Mouse (Mus musculus) liver, embryonic 13.5 days (tissue): ENCODE results near the gene Brd1. TPM values are rescaled to one million over a fixed set of nuclear protein-coding genes. Genes with fewer than 3 reads are reported as not detected.

Experiments used
- ATAC-seq: fragments of 200-750 bp; cut with Nextera tagmentation; 2 replicates; pipeline ENCODE4 v1.8.0; 2017; ENCODE audit warnings: low read depth, mild to moderate bottlenecking, moderate number of reproducible peaks, moderate library complexity
- DNase-seq: peaks from one replicate; pipeline ENCODE4 v3.0.0; 2022
- H3K27ac ChIP-seq: fragments of 300-500 bp; sonication (generic); 2 replicates; pipeline ENCODE4 v1.5.1; 2015; ENCODE audit warnings: moderate library complexity, mild to moderate bottlenecking, inconsistent platforms
- H3K27me3 ChIP-seq: fragments of 300-500 bp; sonication (generic); 2 replicates; pipeline ENCODE4 v1.6.1; 2015; ENCODE audit warnings: mild to moderate bottlenecking, inconsistent platforms
- H3K36me3 ChIP-seq: fragments of 300-500 bp; sonication (generic); 2 replicates; pipeline ENCODE4 v1.6.1; 2015; ENCODE audit warnings: mild to moderate bottlenecking, inconsistent platforms
- H3K4me1 ChIP-seq: fragments of 300-500 bp; sonication (generic); replicated peaks from 2 replicates; pipeline ENCODE4 v1.6.1; 2015; ENCODE audit warnings: inconsistent platforms
- H3K4me2 ChIP-seq: fragments of 300-500 bp; sonication (generic); 2 replicates; pipeline ENCODE4 v1.6.1; 2015; ENCODE audit warnings: inconsistent platforms, mild to moderate bottlenecking, moderate library complexity
- H3K4me3 ChIP-seq: fragments of 300-500 bp; sonication (generic); replicated peaks from 2 replicates; pipeline ENCODE4 v1.5.1; 2015; ENCODE audit warnings: mild to moderate bottlenecking, inconsistent platforms
- H3K9ac ChIP-seq: fragments of 300-500 bp; sonication (generic); 2 replicates; pipeline ENCODE4 v1.6.1; 2015; ENCODE audit warnings: mild to moderate bottlenecking, inconsistent platforms
- H3K9me3 ChIP-seq: fragments of 300-500 bp; sonication (generic); replicated peaks from 2 replicates; pipeline ENCODE4 v1.6.1; 2016; ENCODE audit warnings: inconsistent platforms
- WGBS: fragments of 180-500 bp; shearing (Covaris S2); methylation state at CpG from one replicate; pipeline ENCODE4 v1.1.7; 2015; ENCODE audit not compliant: insufficient replicate concordance; 5-methylcytosine and 5-hydroxymethylcytosine counted together
- polyA plus RNA-seq: library from polyadenylated mRNA; unstranded; fragments of >200 nt; fragmentation: Nextera tagmentation; extraction: Ambion mirVana; gene quantifications from 2 replicates; pipeline ENCODE4 v1.2.1, GENCODE M21; 2015

Brd1 gene
- polyA plus RNA-seq, 1 experiment from 2014 or later, result 6.0 TPM

DNA sequence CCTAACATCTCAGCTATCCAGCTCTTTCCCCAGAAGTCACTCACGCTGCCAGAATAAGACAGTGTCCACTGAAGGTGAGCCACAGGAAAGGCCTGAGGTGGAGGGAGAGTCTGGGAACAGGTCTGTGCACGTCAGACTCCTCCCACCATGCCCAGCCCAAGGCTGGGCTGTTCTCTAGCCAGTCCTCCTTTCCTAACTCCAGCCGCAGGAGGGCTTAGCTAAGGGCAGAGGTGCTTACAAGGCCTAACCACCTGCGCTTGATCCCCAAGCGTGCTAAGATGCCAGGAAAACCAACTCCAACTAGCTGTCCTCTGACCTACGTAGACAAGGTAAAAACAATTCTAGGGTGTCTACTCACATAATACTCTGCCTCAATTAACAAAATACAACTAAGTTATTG is 27.7 kb downstream of the Brd1 start:
- Histone ChIP-seq H3K4me1 (no peaks in the 10 kb centered on the region), H3K27ac (no peak overlapping the region), H3K9me3 (no peaks in the 10 kb centered on the region), H3K27me3 (no peaks in the 10 kb centered on the region), H3K4me3 (no peak overlapping the region), H3K36me3 (peaks cover 99% of the 10 kb centered on the region), H3K4me2 (no peak overlapping the region), H3K9ac (no peak overlapping the region)
- 84% methylated on average over 6 of the region's 6 CpGs for WGBS
- DNase-seq (no peak), ATAC-seq (no peak)

- DNase-seq, result no peak
- WGBS, result 48% methylated on average over 1 of the region's 1 CpGs
- no peak overlapping the region for H3K4me3 ChIP-seq
- peaks cover 99% of the 10 kb centered on the region for H3K36me3 ChIP-seq
- no peaks in the 10 kb centered on the region for H3K4me1 ChIP-seq
- no peak overlapping the region for H3K4me2 ChIP-seq
- ATAC-seq, result no peak
- H3K9me3 ChIP-seq, result no peaks in the 10 kb centered on the region
- H3K27ac ChIP-seq, result no peak overlapping the region
- H3K27me3 ChIP-seq, result no peaks in the 10 kb centered on the region
- no peak overlapping the region for H3K9ac ChIP-seq
Measured at GRCm38 (mm10) chr15:88704284-88704683, 29.7 kb downstream of the Brd1 start.

DNA sequence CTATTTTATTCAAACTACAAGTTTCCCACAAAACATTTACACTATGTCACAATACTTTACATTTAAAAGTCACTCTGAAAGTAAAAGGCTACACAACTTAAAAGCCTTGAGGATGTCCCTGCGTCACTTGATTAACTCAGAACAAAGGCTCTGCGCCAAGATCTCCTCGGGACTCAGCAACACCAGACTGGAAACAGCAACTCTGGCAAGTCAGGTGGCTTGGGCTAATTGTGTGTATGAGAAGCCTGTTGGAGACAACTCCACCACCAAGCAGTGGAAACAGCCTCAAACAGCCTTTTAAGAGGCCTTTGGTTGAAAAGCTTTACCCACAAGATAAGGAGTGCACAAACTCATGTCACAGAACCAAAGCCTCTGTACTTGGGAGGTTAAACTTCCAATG is 31.5 kb downstream of the Brd1 start:
- H3K9me3 ChIP-seq, result no peaks in the 10 kb centered on the region
- ATAC-seq, result no peak
- no peak overlapping the region for H3K4me2 ChIP-seq
- no peak overlapping the region for H3K4me3 ChIP-seq
- H3K9ac ChIP-seq, result no peak overlapping the region
- no peak overlapping the region for H3K27ac ChIP-seq
- DNase-seq, result no peak
- no peaks in the 10 kb centered on the region for H3K27me3 ChIP-seq
- no peaks in the 10 kb centered on the region for H3K4me1 ChIP-seq
- peaks cover 98% of the 10 kb centered on the region for H3K36me3 ChIP-seq
- 85% methylated on average over 3 of the region's 3 CpGs for WGBS

DNA sequence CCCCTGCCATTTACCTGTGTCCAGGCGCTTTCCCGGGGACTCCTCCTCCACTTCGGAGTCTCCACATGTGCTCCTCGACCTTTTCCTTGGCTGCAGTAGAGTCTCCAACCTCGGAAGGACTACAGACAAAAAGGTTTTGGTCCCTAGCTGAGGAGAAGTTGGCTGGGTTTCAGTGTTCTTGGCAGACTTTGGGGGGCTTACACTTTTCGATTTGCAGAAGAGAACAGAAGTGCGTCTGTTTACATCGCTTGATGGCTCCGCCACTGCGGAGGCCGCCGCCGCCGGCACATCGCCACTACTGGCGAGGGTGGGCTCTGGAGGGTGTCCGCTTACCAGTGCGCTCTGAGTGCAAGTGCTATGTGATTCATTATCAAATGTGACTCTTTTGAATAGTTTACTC is 33.3 kb downstream of the Brd1 start:
- H3K27ac ChIP-seq, result no peak overlapping the region
- no peak overlapping the region for H3K9ac ChIP-seq
- H3K4me3 ChIP-seq, result no peak overlapping the region
- no peak for DNase-seq
- ATAC-seq, result no peak
- 86% methylated on average over 18 of the region's 18 CpGs for WGBS
- no peaks in the 10 kb centered on the region for H3K4me1 ChIP-seq
- no peaks in the 10 kb centered on the region for H3K27me3 ChIP-seq
- H3K9me3 ChIP-seq, result no peaks in the 10 kb centered on the region
- no peak overlapping the region for H3K4me2 ChIP-seq
- peaks cover 94% of the 10 kb centered on the region for H3K36me3 ChIP-seq

DNA sequence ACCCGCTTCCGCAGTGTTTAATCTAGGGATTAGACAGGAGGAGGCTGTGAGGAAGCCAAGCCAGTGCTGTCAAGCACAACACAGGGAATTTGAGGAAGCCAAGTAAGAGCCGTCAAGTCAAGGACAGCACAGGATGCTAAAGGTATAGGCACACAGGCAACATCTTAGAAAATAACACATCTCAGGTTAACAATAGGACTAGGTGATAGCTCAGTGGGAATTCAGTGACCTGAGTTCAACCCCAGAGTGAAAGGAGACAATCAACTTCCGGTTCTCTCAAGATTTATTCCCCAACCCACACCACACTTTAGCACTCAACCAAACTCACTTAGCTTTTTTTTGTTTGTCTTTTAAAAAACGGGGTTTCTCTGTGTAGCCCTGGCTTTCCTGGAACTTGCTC is 34.5 kb downstream of the Brd1 start:
- Histone ChIP-seq H3K4me1 (no peaks in the 10 kb centered on the region), H3K36me3 (peaks cover 94% of the 10 kb centered on the region), H3K4me2 (no peak overlapping the region), H3K9me3 (no peaks in the 10 kb centered on the region), H3K27ac (no peak overlapping the region), H3K27me3 (no peaks in the 10 kb centered on the region), H3K9ac (no peak overlapping the region), H3K4me3 (no peak overlapping the region)
- DNase-seq (no peak), ATAC-seq (no peak)
- WGBS, result 83% methylated on average over 5 of the region's 5 CpGs

- Histone ChIP-seq H3K4me3 (no peak overlapping the region), H3K27ac (no peak overlapping the region), H3K4me1 (no peaks in the 10 kb centered on the region), H3K36me3 (peaks cover 93% of the 10 kb centered on the region), H3K9ac (no peak overlapping the region), H3K27me3 (no peaks in the 10 kb centered on the region), H3K4me2 (no peak overlapping the region), H3K9me3 (no peaks in the 10 kb centered on the region)
- DNase-seq (no peak), ATAC-seq (no peak)
- WGBS, result 87% methylated on average over 5 of the region's 5 CpGs
Measured at GRCm38 (mm10) chr15:88697586-88697985, 36.4 kb downstream of the Brd1 start.

DNA sequence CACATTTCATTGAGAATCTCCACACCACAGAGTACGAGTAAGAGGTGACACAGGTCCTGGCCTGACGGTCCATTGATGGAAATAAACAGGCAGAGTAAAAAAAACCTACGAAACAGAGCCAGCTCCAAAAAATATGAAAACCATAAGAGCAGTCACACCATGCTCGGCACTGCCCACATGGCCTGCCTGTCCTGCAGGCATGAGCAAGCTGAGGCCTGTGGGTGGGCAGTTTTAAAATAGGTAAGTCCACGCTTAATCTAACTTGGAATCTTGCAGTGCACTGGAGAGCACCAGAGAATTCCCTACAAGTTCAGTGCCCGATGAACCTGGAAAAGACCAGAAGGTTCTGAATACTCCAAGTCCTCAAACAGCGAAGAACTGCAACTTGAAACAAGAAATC is 38.0 kb downstream of the Brd1 start:
- Histone ChIP-seq H3K4me3 (no peak overlapping the region), H3K4me2 (no peak overlapping the region), H3K27ac (no peak overlapping the region), H3K27me3 (no peaks in the 10 kb centered on the region), H3K4me1 (no peaks in the 10 kb centered on the region), H3K9ac (no peak overlapping the region), H3K36me3 (peaks cover 91% of the 10 kb centered on the region), H3K9me3 (no peaks in the 10 kb centered on the region)
- ATAC-seq (no peak), DNase-seq (no peak)
- WGBS, result 92% methylated on average over 7 of the region's 7 CpGs

GRCm38 (mm10) chr15:88694033-88694432 is 40.0 kb downstream of the Brd1 start:
- no peak for DNase-seq
- Histone ChIP-seq H3K9ac (no peak overlapping the region), H3K9me3 (no peaks in the 10 kb centered on the region), H3K4me2 (no peak overlapping the region), H3K27me3 (no peaks in the 10 kb centered on the region), H3K27ac (no peak overlapping the region), H3K4me3 (no peak overlapping the region), H3K4me1 (no peaks in the 10 kb centered on the region), H3K36me3 (peaks cover 91% of the 10 kb centered on the region)
- WGBS, result 84% methylated on average over 5 of the region's 5 CpGs
- no peak for ATAC-seq

GRCm38 (mm10) chr15:88692720-88693119 is 41.3 kb downstream of the Brd1 start:
- DNase-seq (no peak), ATAC-seq (no peak)
- H3K27ac ChIP-seq, result no peak overlapping the region
- H3K9ac ChIP-seq, result no peak overlapping the region
- peaks cover 91% of the 10 kb centered on the region for H3K36me3 ChIP-seq
- no peak overlapping the region for H3K4me2 ChIP-seq
- no peaks in the 10 kb centered on the region for H3K4me1 ChIP-seq
- 86% methylated on average over 9 of the region's 9 CpGs for WGBS
- no peaks in the 10 kb centered on the region for H3K27me3 ChIP-seq
- H3K4me3 ChIP-seq, result no peak overlapping the region
- H3K9me3 ChIP-seq, result no peaks in the 10 kb centered on the region

DNA sequence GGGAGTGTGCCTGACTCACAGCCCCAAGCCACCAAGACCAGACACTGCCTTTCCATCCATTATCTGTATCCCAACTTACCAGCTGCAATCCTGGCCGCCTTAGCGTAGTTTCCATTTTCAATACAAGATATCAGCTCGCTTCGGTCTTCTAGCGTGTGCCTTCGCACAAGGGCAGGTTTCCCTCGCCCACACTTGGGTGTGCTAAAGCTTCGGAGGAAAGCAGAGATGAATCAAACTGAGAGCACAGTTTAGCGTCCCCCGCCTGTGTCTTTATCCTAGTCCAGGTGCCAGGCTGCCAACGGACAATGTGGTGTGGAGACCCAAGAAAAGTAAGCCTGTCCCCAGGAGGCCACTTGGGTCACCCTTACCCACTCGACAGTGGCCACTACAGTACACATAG is 42.9 kb downstream of the Brd1 start:
- Histone ChIP-seq H3K27ac (no peak overlapping the region), H3K36me3 (peaks cover 94% of the 10 kb centered on the region), H3K4me1 (no peaks in the 10 kb centered on the region), H3K4me2 (no peak overlapping the region), H3K27me3 (no peaks in the 10 kb centered on the region), H3K9me3 (no peaks in the 10 kb centered on the region), H3K9ac (no peak overlapping the region), H3K4me3 (no peak overlapping the region)
- 89% methylated on average over 12 of the region's 12 CpGs for WGBS
- DNase-seq (no peak), ATAC-seq (no peak)

GRCm38 (mm10) chr15:88688120-88688519 is 45.9 kb downstream of the Brd1 start:
- Histone ChIP-seq H3K27me3 (no peaks in the 10 kb centered on the region), H3K4me3 (no peak overlapping the region), H3K36me3 (peaks cover 76% of the 10 kb centered on the region), H3K4me2 (no peak overlapping the region), H3K4me1 (no peaks in the 10 kb centered on the region), H3K9me3 (no peaks in the 10 kb centered on the region), H3K27ac (no peak overlapping the region), H3K9ac (no peak overlapping the region)
- no peak for ATAC-seq
- WGBS, result 88% methylated on average over 10 of the region's 10 CpGs
- DNase-seq, result no peak

DNA sequence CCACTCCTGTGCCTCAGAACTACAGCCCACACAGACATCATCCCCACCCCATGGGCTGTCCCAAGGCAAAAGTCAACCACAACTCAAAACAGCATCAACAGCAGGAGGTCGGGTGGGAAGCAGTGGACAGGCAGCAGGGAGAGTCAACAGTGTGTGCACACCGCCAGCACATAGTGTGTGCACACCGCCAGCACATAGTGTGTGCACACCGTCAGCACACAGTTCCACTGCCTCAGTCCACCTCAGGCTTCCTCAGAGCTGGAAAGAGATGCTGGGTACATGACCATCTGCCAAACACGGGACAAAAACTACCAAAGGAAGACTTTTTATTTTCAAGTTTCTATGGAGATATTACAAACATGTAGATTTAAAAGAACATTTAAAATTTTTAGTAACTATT is 47.3 kb downstream of the Brd1 start:
- no peak for DNase-seq
- H3K27me3 ChIP-seq, result no peaks in the 10 kb centered on the region
- H3K9ac ChIP-seq, result no peak overlapping the region
- H3K36me3 ChIP-seq, result peaks cover 66% of the 10 kb centered on the region
- ATAC-seq, result no peak
- no peak overlapping the region for H3K4me3 ChIP-seq
- no peak overlapping the region for H3K27ac ChIP-seq
- H3K4me1 ChIP-seq, result no peaks in the 10 kb centered on the region
- no peak overlapping the region for H3K4me2 ChIP-seq
- H3K9me3 ChIP-seq, result no peaks in the 10 kb centered on the region
- 77% methylated on average over 5 of the region's 5 CpGs for WGBS

DNA sequence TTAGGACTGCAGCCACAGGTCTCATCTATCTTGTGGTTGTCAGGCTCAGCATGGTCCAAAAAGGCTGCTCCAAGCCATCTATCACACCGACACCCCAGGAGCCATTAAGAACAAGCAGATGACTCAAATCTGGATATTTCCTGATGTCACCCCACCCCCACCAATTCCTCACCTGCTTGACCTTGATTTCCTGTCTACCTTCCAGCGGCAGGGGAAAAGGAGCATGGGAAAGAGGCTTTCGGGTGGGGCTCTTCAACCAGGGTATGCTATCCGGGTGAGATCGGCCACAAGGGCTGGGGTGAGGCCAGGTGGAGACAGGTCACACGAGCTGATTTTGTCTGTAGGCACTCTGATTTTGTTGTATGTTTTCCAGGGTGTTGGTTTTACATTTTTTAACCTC is 50.0 kb downstream of the Brd1 start:
- 81% methylated on average over 6 of the region's 6 CpGs for whole genome bisulfite sequencing
- DNase-seq, result no peak

More for the DNA sequence above, 50.0 kb downstream of the Brd1 start:
- Histone ChIP-seq H3K4me2 (no peak overlapping the region), H3K9me3 (no peaks in the 10 kb centered on the region), H3K4me3 (no peak overlapping the region), H3K4me1 (no peaks in the 10 kb centered on the region), H3K9ac (no peak overlapping the region), H3K27me3 (no peaks in the 10 kb centered on the region), H3K36me3 (peaks cover 39% of the 10 kb centered on the region), H3K27ac (no peak overlapping the region)
- ATAC-seq, result no peak
